Mouse (Mus musculus) neural tube, embryonic 14.5 days (tissue): Measurements from ENCODE around the gene Zbtb20. TPM values are rescaled to one million over a fixed set of nuclear protein-coding genes. Genes with fewer than 3 reads are reported as not detected.

Experiments used
- ATAC-seq: fragments of 200-750 bp; cut with Nextera tagmentation; 2 replicates; pipeline ENCODE4 v1.8.0; 2017; ENCODE audit warnings: low read depth, mild to moderate bottlenecking, moderate TSS enrichment, moderate library complexity
- H3K27ac ChIP-seq: fragments of 300-500 bp; sonication (generic); 2 replicates; pipeline ENCODE4 v1.5.1; 2014; ENCODE audit warnings: low read depth, mild to moderate bottlenecking, control low read depth, low read length, moderate library complexity, mixed read lengths
- H3K27me3 ChIP-seq: fragments of 300-500 bp; sonication (generic); 2 replicates; pipeline ENCODE4 v1.6.1; 2014; ENCODE audit warnings: low read length; ENCODE audit not compliant: control insufficient read depth, insufficient read depth
- H3K36me3 ChIP-seq: fragments of 300-500 bp; sonication (generic); 2 replicates; pipeline ENCODE4 v1.6.1; 2014; ENCODE audit warnings: low read length, mixed read lengths; ENCODE audit not compliant: control insufficient read depth, insufficient read depth
- H3K4me1 ChIP-seq: fragments of 300-500 bp; sonication (generic); 2 replicates; pipeline ENCODE4 v1.6.1; 2014; ENCODE audit warnings: low read length; ENCODE audit not compliant: control insufficient read depth, insufficient read depth
- H3K4me2 ChIP-seq: fragments of 300-500 bp; sonication (generic); 2 replicates; pipeline ENCODE4 v1.6.1; 2014; ENCODE audit warnings: mild to moderate bottlenecking, low read depth, low read length, control low read depth
- H3K4me3 ChIP-seq: fragments of 300-500 bp; sonication (generic); 2 replicates; pipeline ENCODE4 v1.5.1; 2014; ENCODE audit warnings: low read depth, low read length, control low read depth, mixed read lengths
- H3K9ac ChIP-seq: fragments of 300-500 bp; sonication (generic); replicated peaks from 2 replicates; pipeline ENCODE4 v1.6.1; 2014; ENCODE audit warnings: low read depth, mild to moderate bottlenecking, control low read depth, low read length, mixed read lengths
- H3K9me3 ChIP-seq: fragments of 300-500 bp; sonication (generic); 2 replicates; pipeline ENCODE4 v1.6.1; 2016; ENCODE audit warnings: low read length; ENCODE audit not compliant: control insufficient read depth
- WGBS: fragments of 180-500 bp; shearing (Covaris S2); extraction: QIAGEN DNeasy Blood & Tissue Kit; methylation state at CpG from one replicate; pipeline ENCODE4 v1.1.7; 2014; 5-methylcytosine and 5-hydroxymethylcytosine counted together
- polyA plus RNA-seq: library from polyadenylated mRNA; unstranded; fragments of >200 nt; fragmentation: Nextera tagmentation; extraction: Ambion mirVana; gene quantifications from 2 replicates; pipeline ENCODE4 v1.2.1, GENCODE M21; 2014

Gene Zbtb20
- polyA plus RNA-seq, 1 experiment from 2014 or later, result 57.2 TPM

DNA sequence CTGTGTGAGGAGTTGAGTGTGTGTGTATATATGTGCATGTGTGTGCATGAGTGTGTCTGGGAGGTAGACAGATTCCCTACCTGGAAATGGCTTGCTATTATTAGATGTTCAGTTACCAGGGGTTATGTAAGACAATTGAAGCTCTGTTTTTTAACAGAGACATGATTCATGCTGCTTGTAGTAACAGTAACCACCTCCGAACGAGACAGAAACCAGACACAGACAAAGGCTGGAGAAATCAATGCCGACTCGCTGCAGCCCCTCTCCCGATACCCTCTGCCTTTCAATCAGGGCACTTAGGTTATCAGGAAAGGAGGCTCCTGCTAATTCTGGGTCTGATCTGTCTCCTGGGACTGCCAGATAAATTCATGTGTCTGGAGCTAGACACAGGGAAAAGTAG is 681.7 kb downstream of the Zbtb20 start:
- H3K4me1 ChIP-seq, result peaks cover 5% of the 10 kb centered on the region; the same call in 1 of the 2 replicates
- H3K36me3 ChIP-seq, result no peaks in the 10 kb centered on the region
- no peak overlapping the region for H3K9ac ChIP-seq
- ATAC-seq, result no peak
- H3K4me2 ChIP-seq, result no peak overlapping the region
- no peaks in the 10 kb centered on the region for H3K9me3 ChIP-seq
- 35% methylated on average over 5 of the region's 5 CpGs for WGBS
- no peak overlapping the region for H3K4me3 ChIP-seq
- peak overlapping the region; percentile 36; the same call in 1 of the 2 replicates for H3K27ac ChIP-seq
- H3K27me3 ChIP-seq, result no peaks in the 10 kb centered on the region

DNA sequence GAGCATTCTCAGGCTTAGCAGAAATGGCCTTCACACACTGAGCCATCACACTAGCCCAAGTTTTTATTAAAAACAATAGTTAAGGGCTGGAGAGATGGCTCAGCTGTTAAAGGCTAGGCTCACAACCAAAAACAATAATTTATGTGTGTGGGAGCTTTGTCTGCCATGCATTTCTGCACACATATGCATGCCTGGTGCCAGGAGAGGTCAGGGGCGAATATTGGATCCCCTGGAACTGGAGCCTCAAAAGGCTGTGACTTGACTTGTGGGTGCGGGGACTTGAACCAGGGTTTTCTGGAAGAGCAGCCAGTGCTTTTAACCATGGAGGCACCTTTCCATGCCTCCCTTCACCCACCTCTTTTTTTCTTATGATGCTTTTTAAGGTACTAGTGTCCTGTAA is 685.6 kb downstream of the Zbtb20 start:
- Histone ChIP-seq H3K4me2 (no peak overlapping the region), H3K4me3 (no peak overlapping the region), H3K27me3 (no peaks in the 10 kb centered on the region), H3K4me1 (0 out of 2 replicates have a peak, but pooled peaks cover 5% of the 10 kb centered on the region), H3K9ac (no peak overlapping the region), H3K27ac (no peak overlapping the region), H3K36me3 (no peaks in the 10 kb centered on the region), H3K9me3 (no peaks in the 10 kb centered on the region)
- ATAC-seq, result no peak
- 97% methylated on average over 2 of the region's 2 CpGs for WGBS

DNA sequence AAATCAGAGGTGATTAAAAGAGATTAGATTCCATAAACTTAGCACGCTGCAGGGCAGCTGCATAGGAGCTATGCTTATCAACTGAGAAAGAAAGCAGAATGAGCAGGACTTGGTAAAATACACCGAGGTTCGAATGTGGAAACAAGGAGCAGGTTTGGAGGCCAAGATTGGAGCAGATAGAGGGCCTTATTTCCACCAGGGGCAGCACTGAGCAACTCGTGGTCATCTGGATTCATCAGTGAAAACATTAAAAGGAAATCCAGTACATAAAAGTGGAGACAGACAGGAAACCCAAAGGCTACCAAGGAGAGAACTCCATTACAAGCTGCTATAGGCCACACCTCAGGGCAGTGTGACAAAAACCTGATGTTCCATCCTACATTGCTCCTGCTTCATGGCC is 686.3 kb downstream of the Zbtb20 start:
- 87% methylated on average over 4 of the region's 4 CpGs for WGBS
- 0 out of 2 replicates have a peak, but pooled peaks cover 5% of the 10 kb centered on the region for H3K4me1 ChIP-seq
- no peaks in the 10 kb centered on the region for H3K36me3 ChIP-seq
- H3K4me3 ChIP-seq, result no peak overlapping the region
- no peak for ATAC-seq
- H3K9ac ChIP-seq, result no peak overlapping the region
- H3K27ac ChIP-seq, result no peak overlapping the region
- no peaks in the 10 kb centered on the region for H3K9me3 ChIP-seq
- no peak overlapping the region for H3K4me2 ChIP-seq
- no peaks in the 10 kb centered on the region for H3K27me3 ChIP-seq

DNA sequence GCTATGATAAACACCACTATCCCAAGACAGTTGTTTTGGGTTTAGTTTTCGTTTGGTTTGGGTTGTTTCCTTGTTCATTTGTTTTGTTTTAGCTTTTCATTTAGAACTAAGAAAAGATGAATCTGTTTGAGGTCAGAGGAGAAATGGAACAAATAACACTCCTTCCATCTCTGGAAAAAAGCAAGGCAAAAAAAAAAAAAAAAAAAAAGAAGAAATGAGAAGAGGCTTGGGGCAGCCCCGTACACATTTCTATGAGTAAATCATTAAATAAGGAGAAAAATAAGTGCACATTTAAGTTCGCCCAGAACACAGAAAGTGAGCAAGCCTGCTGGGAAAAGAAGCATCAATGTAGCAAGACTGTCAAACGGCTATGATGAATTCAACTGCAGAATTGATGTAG is 690.2 kb downstream of the Zbtb20 start:
- WGBS, result 84% methylated on average over 4 of the region's 4 CpGs
- no peak for ATAC-seq
- H3K4me2 ChIP-seq, result no peak overlapping the region
- H3K4me1 ChIP-seq, result no peaks in the 10 kb centered on the region
- no peak overlapping the region for H3K9ac ChIP-seq
- no peak overlapping the region for H3K27ac ChIP-seq
- no peak overlapping the region for H3K4me3 ChIP-seq
- H3K27me3 ChIP-seq, result no peaks in the 10 kb centered on the region
- no peaks in the 10 kb centered on the region for H3K9me3 ChIP-seq
- no peaks in the 10 kb centered on the region for H3K36me3 ChIP-seq

DNA sequence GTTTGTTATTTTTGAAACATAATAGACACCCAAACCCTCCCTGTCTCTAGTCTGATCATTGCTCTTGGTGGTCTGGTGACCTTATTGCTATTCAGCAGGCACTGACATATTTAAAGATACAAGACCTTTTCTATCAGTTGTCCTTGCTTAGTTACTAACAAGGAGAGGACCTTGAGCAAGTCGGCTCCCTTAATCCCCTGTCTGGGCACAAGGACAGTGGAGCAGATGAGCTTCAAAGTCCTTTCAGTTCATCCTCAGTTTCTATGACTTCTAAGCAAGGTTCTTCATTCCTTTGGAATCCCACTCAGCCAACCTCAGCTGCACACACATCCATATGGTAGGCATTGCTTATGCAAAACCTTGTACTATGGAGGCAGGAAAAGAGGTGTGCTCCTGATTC is 690.8 kb downstream of the Zbtb20 start:
- no peak for ATAC-seq
- 95% methylated on average over 1 of the region's 1 CpGs for WGBS
- Histone ChIP-seq H3K27me3 (no peaks in the 10 kb centered on the region), H3K4me1 (no peaks in the 10 kb centered on the region), H3K36me3 (no peaks in the 10 kb centered on the region; the same call in 1 of the 2 replicates), H3K27ac (no peak overlapping the region), H3K9me3 (no peaks in the 10 kb centered on the region), H3K4me2 (no peak overlapping the region), H3K9ac (no peak overlapping the region), H3K4me3 (no peak overlapping the region)

DNA sequence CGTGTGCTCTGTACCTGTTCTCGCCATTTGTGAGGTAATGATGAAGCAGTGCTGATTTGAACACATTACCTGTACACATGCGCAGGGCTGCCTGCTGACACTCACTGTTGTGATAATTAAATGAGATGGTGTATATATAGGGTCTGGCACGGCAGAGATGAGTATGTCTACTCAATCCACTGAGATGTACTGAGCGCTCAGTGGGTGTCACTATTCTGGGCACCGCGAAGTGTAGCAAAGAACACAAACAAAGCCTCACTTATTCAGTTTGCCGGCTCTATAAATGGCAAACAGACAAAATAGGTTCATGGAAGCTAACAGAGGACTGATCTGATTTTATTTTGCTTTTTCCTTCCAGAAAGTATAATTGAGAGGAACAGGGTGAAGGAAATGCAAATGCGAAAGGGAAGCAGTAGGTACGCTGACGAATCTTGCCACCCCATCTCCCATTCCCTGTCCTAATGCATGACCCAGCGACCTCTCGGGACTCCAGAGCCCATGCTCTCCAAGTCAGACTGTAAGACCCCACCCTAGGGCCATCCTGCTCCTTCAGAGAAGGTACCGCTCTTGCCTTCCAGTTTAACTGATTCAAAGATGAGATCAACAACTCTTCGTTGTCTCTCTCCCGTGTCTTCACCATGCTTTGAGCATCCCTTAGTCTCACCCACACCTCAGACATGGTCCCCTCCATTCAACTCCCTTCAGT is 695.8 kb downstream of the Zbtb20 start:
- Histone ChIP-seq H3K27ac (no peak overlapping the region), H3K9me3 (no peaks in the 10 kb centered on the region), H3K9ac (no peak overlapping the region), H3K4me3 (no peak overlapping the region), H3K36me3 (peaks cover 5% of the 10 kb centered on the region; the same call in 1 of the 2 replicates), H3K27me3 (no peaks in the 10 kb centered on the region), H3K4me2 (no peak overlapping the region), H3K4me1 (peaks cover 9% of the 10 kb centered on the region; the same call in 1 of the 2 replicates)
- 90% methylated on average over 16 of the region's 16 CpGs for WGBS
- no peak for ATAC-seq

DNA sequence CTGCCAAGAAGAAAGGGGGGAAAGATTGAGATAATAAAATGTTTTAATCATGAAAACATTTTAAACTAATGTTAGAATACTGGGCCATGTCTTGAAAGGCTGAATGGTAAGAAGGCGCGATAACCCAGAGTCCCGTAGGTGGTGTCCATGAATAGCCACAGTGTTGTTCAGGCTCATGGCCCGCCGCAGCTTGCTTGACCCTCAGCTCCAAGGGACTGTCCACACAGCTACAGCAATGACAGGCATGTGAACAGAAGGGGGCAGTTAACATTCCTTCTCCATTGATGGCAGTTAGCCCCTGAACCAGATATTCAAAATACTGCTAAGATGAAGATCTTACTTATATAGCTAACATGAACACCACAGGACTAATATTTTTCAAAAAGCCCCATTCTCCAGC is 696.5 kb downstream of the Zbtb20 start:
- Histone ChIP-seq H3K4me1 (peaks cover 9% of the 10 kb centered on the region; the same call in 1 of the 2 replicates), H3K9ac (no peak overlapping the region), H3K27me3 (no peaks in the 10 kb centered on the region), H3K27ac (no peak overlapping the region), H3K9me3 (no peaks in the 10 kb centered on the region), H3K36me3 (peaks cover 5% of the 10 kb centered on the region; the same call in 1 of the 2 replicates), H3K4me2 (no peak overlapping the region), H3K4me3 (no peak overlapping the region)
- no peak for ATAC-seq
- WGBS, result 93% methylated on average over 5 of the region's 5 CpGs

DNA sequence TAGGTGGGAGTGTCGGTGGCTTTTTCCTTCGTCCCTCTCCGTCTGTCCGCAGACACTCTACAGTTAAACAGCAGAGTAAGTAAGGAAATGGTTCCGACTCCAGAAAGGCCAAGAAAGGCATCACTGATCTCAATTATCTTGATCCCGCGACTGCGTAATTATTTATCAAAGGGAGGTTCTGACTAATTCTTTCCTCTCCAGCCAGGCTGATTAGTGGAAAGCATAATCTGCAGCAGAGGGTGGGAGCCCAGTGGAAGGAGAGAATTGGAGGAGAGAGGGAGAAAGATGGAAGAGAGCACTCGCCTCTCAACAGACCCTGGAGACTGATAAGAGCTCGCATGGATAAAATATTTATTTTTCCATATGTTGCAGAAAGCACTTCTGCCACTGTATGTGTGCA is 697.1 kb downstream of the Zbtb20 start:
- H3K9me3 ChIP-seq, result no peaks in the 10 kb centered on the region
- no peak overlapping the region for H3K9ac ChIP-seq
- H3K4me3 ChIP-seq, result no peak overlapping the region
- H3K36me3 ChIP-seq, result peaks cover 5% of the 10 kb centered on the region; the same call in 1 of the 2 replicates
- no peak for ATAC-seq
- peaks cover 9% of the 10 kb centered on the region; the same call in 1 of the 2 replicates for H3K4me1 ChIP-seq
- no peak overlapping the region; the same call in 1 of the 2 replicates for H3K27ac ChIP-seq
- 56% methylated on average over 10 of the region's 10 CpGs for WGBS
- no peak overlapping the region for H3K4me2 ChIP-seq
- no peaks in the 10 kb centered on the region for H3K27me3 ChIP-seq

DNA sequence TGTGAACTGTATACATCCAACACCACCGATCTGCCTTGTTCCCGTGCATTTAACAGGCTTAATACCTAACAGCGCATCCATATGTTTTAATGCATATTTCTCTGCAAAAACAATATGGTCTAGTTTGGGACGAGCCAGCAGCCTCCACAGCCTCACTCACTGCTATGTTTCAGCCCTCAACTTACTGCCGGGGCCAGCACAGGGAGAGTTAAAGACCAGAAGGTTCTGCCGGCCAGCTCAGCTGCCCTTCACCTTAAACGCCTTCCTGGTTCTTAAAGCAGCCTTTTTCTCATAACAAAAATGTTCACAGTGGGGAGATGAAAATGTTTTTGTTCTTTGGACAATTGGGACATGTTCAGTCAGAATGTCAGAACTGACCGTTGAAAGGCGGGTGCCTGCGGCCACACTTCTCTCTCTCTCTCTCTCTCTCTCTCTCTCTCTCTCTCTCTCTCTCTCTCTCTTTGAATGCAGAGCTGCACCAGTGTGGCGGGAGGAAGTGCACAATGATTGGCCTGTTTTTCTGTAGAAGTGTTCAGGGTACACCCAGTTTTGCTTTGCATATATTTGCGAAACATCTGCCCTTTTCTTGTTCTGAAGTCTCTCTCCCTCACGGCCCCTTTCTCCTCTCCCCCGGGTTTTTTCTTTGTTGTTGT is 697.6 kb downstream of the Zbtb20 start:
- no peak overlapping the region for H3K4me3 ChIP-seq
- WGBS, result 40% methylated on average over 14 of the region's 14 CpGs
- H3K9ac ChIP-seq, result no peak overlapping the region
- ATAC-seq, result peak; percentile 36; the same call in 1 of the 2 replicates
- H3K4me2 ChIP-seq, result no peak overlapping the region
- peaks cover 5% of the 10 kb centered on the region; the same call in 1 of the 2 replicates for H3K36me3 ChIP-seq
- H3K27ac ChIP-seq, result peak overlapping the region; percentile 69
- H3K27me3 ChIP-seq, result no peaks in the 10 kb centered on the region
- no peaks in the 10 kb centered on the region for H3K9me3 ChIP-seq
- H3K4me1 ChIP-seq, result peaks cover 9% of the 10 kb centered on the region; the same call in 1 of the 2 replicates
